Mouse (Mus musculus): ENCODE measurements around the gene Pla2g2c. TPM values are rescaled to one million over a fixed set of nuclear protein-coding genes. Genes with fewer than 3 reads are reported as not detected.

The Pla2g2c gene
- polyA plus RNA-seq (2012; rRNA removed): 0.29 and 0.32 TPM in 2 replicates

GRCm38 (mm10) chr4:138724354-138725126, at the start of gene Pla2g2c:
Gene Pla2g2c (plus strand): TSS chr4:138724792.
- no peak for TF ChIP-seq CTCF (IDR thresholded peaks at IDR 0.05; ENCODE audit: extremely low read depth, insufficient read depth, low read length)
- no peak for TF ChIP-seq POLR2A (IDR thresholded peaks at IDR 0.05; ENCODE audit: extremely low read depth, insufficient read depth, low read length)
- H3K4me3 ChIP-seq (ENCODE audit: insufficient read depth, low read length): no peak within 1 kb of the TSS
- peak within 1 kb of the TSS; percentile 81 for H3K27ac ChIP-seq (ENCODE audit: insufficient read depth, low read length)
- H3K4me1 ChIP-seq (ENCODE audit: control insufficient read depth, insufficient read depth, low read length): peaks cover 20% of the 10 kb centered on the region

GRCm38 (mm10) chr4:138676480-138676879, 48.1 kb upstream of the Pla2g2c start:
- TF ChIP-seq CTCF (IDR thresholded peaks at IDR 0.05; ENCODE audit: extremely low read depth, insufficient read depth, low read length): no peak
- TF ChIP-seq POLR2A (IDR thresholded peaks at IDR 0.05; ENCODE audit: extremely low read depth, insufficient read depth, low read length): no peak
- Histone ChIP-seq H3K4me1 (ENCODE audit: control insufficient read depth, insufficient read depth, low read length) (peaks cover 3% of the 10 kb centered on the region; the same call in 1 of the 2 replicates), H3K27ac (ENCODE audit: insufficient read depth, low read length) (no peak overlapping the region), H3K4me3 (ENCODE audit: insufficient read depth, low read length) (no peak overlapping the region)

GRCm38 (mm10) chr4:138677579-138677978, 47.0 kb upstream of the Pla2g2c start:
- H3K4me1 ChIP-seq (ENCODE audit: control insufficient read depth, insufficient read depth, low read length): peaks cover 3% of the 10 kb centered on the region; the same call in 1 of the 2 replicates
- H3K4me3 ChIP-seq (ENCODE audit: insufficient read depth, low read length): no peak overlapping the region
- TF ChIP-seq CTCF (IDR thresholded peaks at IDR 0.05; ENCODE audit: extremely low read depth, insufficient read depth, low read length) (no peak), POLR2A (IDR thresholded peaks at IDR 0.05; ENCODE audit: extremely low read depth, insufficient read depth, low read length) (no peak)
- peak overlapping the region; percentile 67 for H3K27ac ChIP-seq (ENCODE audit: insufficient read depth, low read length)

- Histone ChIP-seq H3K4me3 (ENCODE audit: insufficient read depth, low read length) (no peak overlapping the region), H3K4me1 (ENCODE audit: control insufficient read depth, insufficient read depth, low read length) (peaks cover 4% of the 10 kb centered on the region; the same call in 1 of the 2 replicates), H3K27ac (ENCODE audit: insufficient read depth, low read length) (no peak overlapping the region)
- TF ChIP-seq POLR2A (IDR thresholded peaks at IDR 0.05; ENCODE audit: extremely low read depth, insufficient read depth, low read length): no peak
- no peak for TF ChIP-seq CTCF (IDR thresholded peaks at IDR 0.05; ENCODE audit: extremely low read depth, insufficient read depth, low read length)
Observed at GRCm38 (mm10) chr4:138680124-138680523, 44.5 kb upstream of the Pla2g2c start.

GRCm38 (mm10) chr4:138682760-138683159, 41.8 kb upstream of the Pla2g2c start:
- Histone ChIP-seq H3K4me1 (ENCODE audit: control insufficient read depth, insufficient read depth, low read length) (peaks cover 9% of the 10 kb centered on the region), H3K27ac (ENCODE audit: insufficient read depth, low read length) (no peak overlapping the region), H3K4me3 (ENCODE audit: insufficient read depth, low read length) (no peak overlapping the region)
- no peak for TF ChIP-seq POLR2A (IDR thresholded peaks at IDR 0.05; ENCODE audit: extremely low read depth, insufficient read depth, low read length)

GRCm38 (mm10) chr4:138685813-138686212, 38.8 kb upstream of the Pla2g2c start:
- TF ChIP-seq POLR2A (IDR thresholded peaks at IDR 0.05; ENCODE audit: extremely low read depth, insufficient read depth, low read length) (no peak), CTCF (IDR thresholded peaks at IDR 0.05; ENCODE audit: extremely low read depth, insufficient read depth, low read length) (no peak)
- H3K4me3 ChIP-seq (ENCODE audit: insufficient read depth, low read length): no peak overlapping the region
- H3K4me1 ChIP-seq (ENCODE audit: control insufficient read depth, insufficient read depth, low read length): peaks cover 6% of the 10 kb centered on the region
- H3K27ac ChIP-seq (ENCODE audit: insufficient read depth, low read length): peak overlapping the region; percentile 36; the same call in 1 of the 2 replicates

GRCm38 (mm10) chr4:138689094-138689512, 35.5 kb upstream of the Pla2g2c start:
- peaks cover 7% of the 10 kb centered on the region for H3K4me1 ChIP-seq (ENCODE audit: control insufficient read depth, insufficient read depth, low read length)
- no peak overlapping the region for H3K4me3 ChIP-seq (ENCODE audit: insufficient read depth, low read length)
- no peak overlapping the region for H3K27ac ChIP-seq (ENCODE audit: insufficient read depth, low read length)
- TF ChIP-seq POLR2A (IDR thresholded peaks at IDR 0.05; ENCODE audit: extremely low read depth, insufficient read depth, low read length): no peak
- TF ChIP-seq CTCF (IDR thresholded peaks at IDR 0.05; ENCODE audit: extremely low read depth, insufficient read depth, low read length): no peak

GRCm38 (mm10) chr4:138690561-138690960, 34.0 kb upstream of the Pla2g2c start:
- Histone ChIP-seq H3K4me3 (ENCODE audit: insufficient read depth, low read length) (no peak overlapping the region), H3K4me1 (ENCODE audit: control insufficient read depth, insufficient read depth, low read length) (peaks cover 5% of the 10 kb centered on the region), H3K27ac (ENCODE audit: insufficient read depth, low read length) (peak overlapping the region; percentile 83; the same call in 1 of the 2 replicates)
- no peak for TF ChIP-seq POLR2A (IDR thresholded peaks at IDR 0.05; ENCODE audit: extremely low read depth, insufficient read depth, low read length)
- no peak for TF ChIP-seq CTCF (IDR thresholded peaks at IDR 0.05; ENCODE audit: extremely low read depth, insufficient read depth, low read length)

- H3K27ac ChIP-seq (ENCODE audit: insufficient read depth, low read length): peak overlapping the region; percentile 95
- H3K4me3 ChIP-seq (ENCODE audit: insufficient read depth, low read length): no peak overlapping the region
- TF ChIP-seq CTCF (IDR thresholded peaks at IDR 0.05; ENCODE audit: extremely low read depth, insufficient read depth, low read length): no peak
- no peak for TF ChIP-seq POLR2A (IDR thresholded peaks at IDR 0.05; ENCODE audit: extremely low read depth, insufficient read depth, low read length)
- H3K4me1 ChIP-seq (ENCODE audit: control insufficient read depth, insufficient read depth, low read length): peaks cover 3% of the 10 kb centered on the region; the same call in 1 of the 2 replicates
Observed at GRCm38 (mm10) chr4:138691443-138692181, 33.0 kb upstream of the Pla2g2c start.
